Mouse (Mus musculus) forebrain, embryonic 16.5 days (tissue): ENCODE data around the gene Cmas. TPM values are rescaled to one million over a fixed set of nuclear protein-coding genes. Genes with fewer than 3 reads are reported as not detected.

Experiments
- ATAC-seq: fragments of 200-750 bp; cut with Nextera tagmentation; 2 replicates; pipeline ENCODE4 v1.8.0; 2017; ENCODE audit warnings: mild to moderate bottlenecking, moderate library complexity
- H3K27ac ChIP-seq: fragments of 300-500 bp; sonication (generic); 2 replicates; pipeline ENCODE4 v1.5.1; 2014; ENCODE audit warnings: low read length, control low read depth
- H3K27me3 ChIP-seq: fragments of 300-500 bp; sonication (generic); replicated peaks from 2 replicates; pipeline ENCODE4 v1.6.1; 2014; ENCODE audit warnings: low read length; ENCODE audit not compliant: control insufficient read depth, insufficient read depth
- H3K36me3 ChIP-seq: fragments of 300-500 bp; sonication (generic); 2 replicates; pipeline ENCODE4 v1.6.1; 2014; ENCODE audit not compliant: control insufficient read depth, insufficient read depth
- H3K4me1 ChIP-seq: fragments of 300-500 bp; sonication (generic); replicated peaks from 2 replicates; pipeline ENCODE4 v1.6.1; 2014; ENCODE audit warnings: low read length; ENCODE audit not compliant: control insufficient read depth, insufficient read depth
- H3K4me2 ChIP-seq: fragments of 300-500 bp; sonication (generic); 2 replicates; pipeline ENCODE4 v1.6.1; 2014; ENCODE audit warnings: mild to moderate bottlenecking, low read length, control low read depth
- H3K4me3 ChIP-seq: fragments of 300-500 bp; sonication (generic); replicated peaks from 2 replicates; pipeline ENCODE4 v1.5.1; 2014; ENCODE audit warnings: mild to moderate bottlenecking, low read length, control low read depth
- H3K9ac ChIP-seq: fragments of 300-500 bp; sonication (generic); replicated peaks from 2 replicates; pipeline ENCODE4 v1.6.1; 2014; ENCODE audit warnings: low read depth, low read length, control low read depth
- H3K9me3 ChIP-seq: fragments of 300-500 bp; sonication (generic); 2 replicates; pipeline ENCODE4 v1.6.1; 2016; ENCODE audit warnings: low read length; ENCODE audit not compliant: control insufficient read depth
- WGBS: fragments of 180-500 bp; shearing (Covaris S2); extraction: QIAGEN DNeasy Blood & Tissue Kit; methylation state at CpG from one replicate; pipeline ENCODE4 v1.1.7; 2014; 5-methylcytosine and 5-hydroxymethylcytosine counted together
- polyA plus RNA-seq: library from polyadenylated mRNA; unstranded; fragments of >200 nt; fragmentation: Nextera tagmentation; extraction: Ambion mirVana; gene quantifications from 2 replicates; pipeline ENCODE4 v1.2.1, GENCODE M21; 2015

Gene Cmas
- polyA plus RNA-seq, 1 experiment from 2014 or later = 150 TPM

DNA sequence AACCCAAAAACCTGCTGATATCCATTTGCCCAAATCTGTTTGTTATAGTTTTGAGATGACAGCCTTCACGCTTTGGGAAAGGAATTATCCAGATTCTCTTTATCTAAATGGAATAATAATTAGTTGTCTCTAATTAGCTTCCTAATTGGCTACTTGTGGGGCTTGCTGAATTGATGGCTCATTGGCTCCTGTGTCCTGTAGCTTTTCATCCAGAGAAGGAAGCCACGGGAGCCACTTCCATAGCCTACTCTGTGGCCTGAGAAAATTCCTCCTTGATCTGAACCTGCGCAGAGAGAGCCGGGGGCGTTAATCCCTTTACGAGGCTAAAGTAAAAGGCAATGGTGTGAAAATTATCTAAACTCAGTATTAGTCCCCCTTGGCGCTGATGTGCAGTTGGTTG is 24.8 kb downstream of the Cmas start:
- Histone ChIP-seq H3K4me2 (no peak overlapping the region), H3K9ac (no peak overlapping the region), H3K4me1 (peaks cover 18% of the 10 kb centered on the region), H3K4me3 (no peak overlapping the region), H3K27me3 (no peaks in the 10 kb centered on the region), H3K9me3 (no peaks in the 10 kb centered on the region), H3K36me3 (no peaks in the 10 kb centered on the region), H3K27ac (no peak overlapping the region)
- WGBS = 13% methylated on average over 7 of the region's 7 CpGs
- peak; percentile 54 for ATAC-seq

- peaks cover 15% of the 10 kb centered on the region for H3K4me1 ChIP-seq
- H3K27ac ChIP-seq = no peak overlapping the region
- no peak for ATAC-seq
- no peaks in the 10 kb centered on the region for H3K27me3 ChIP-seq
- no peaks in the 10 kb centered on the region for H3K9me3 ChIP-seq
- H3K4me2 ChIP-seq = no peak overlapping the region
- H3K9ac ChIP-seq = no peak overlapping the region
- 33% methylated on average over 4 of the region's 4 CpGs for WGBS
- H3K4me3 ChIP-seq = no peak overlapping the region
- H3K36me3 ChIP-seq = no peaks in the 10 kb centered on the region
These were observed 28.9 kb downstream of the Cmas start for GRCm38 (mm10) chr6:142785343-142785742.

DNA sequence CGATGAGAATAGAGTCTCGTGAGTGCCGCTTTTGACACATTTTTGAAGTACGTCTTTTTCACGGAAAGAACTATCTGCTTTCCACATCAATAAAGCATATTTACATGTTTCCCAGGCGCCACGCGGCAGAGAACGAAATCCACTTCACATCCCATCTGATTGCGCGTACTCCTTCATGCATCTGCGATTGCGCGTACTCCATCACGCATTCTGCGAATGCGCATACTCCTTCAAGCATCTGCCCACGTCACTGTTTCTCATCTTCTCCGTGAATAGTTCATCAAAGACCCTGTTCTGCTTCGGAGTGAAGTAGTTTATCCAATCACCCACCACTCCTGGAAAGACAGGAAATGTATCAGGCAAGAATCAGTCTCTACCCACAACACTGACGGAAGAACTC is 29.6 kb downstream of the Cmas start:
- H3K9me3 ChIP-seq = no peaks in the 10 kb centered on the region
- no peak overlapping the region for H3K4me3 ChIP-seq
- no peak overlapping the region for H3K4me2 ChIP-seq
- H3K4me1 ChIP-seq = peaks cover 13% of the 10 kb centered on the region
- WGBS = 85% methylated on average over 21 of the region's 21 CpGs
- H3K27me3 ChIP-seq = no peaks in the 10 kb centered on the region
- H3K36me3 ChIP-seq = no peaks in the 10 kb centered on the region
- ATAC-seq = no peak
- H3K27ac ChIP-seq = no peak overlapping the region
- no peak overlapping the region for H3K9ac ChIP-seq

- Histone ChIP-seq H3K27me3 (no peaks in the 10 kb centered on the region), H3K9ac (no peak overlapping the region), H3K4me1 (peaks cover 11% of the 10 kb centered on the region), H3K4me3 (no peak overlapping the region), H3K36me3 (no peaks in the 10 kb centered on the region), H3K9me3 (no peaks in the 10 kb centered on the region), H3K4me2 (no peak overlapping the region), H3K27ac (no peak overlapping the region)
- peak; percentile 83 for ATAC-seq
- 40% methylated on average over 18 of the region's 18 CpGs for WGBS
These were observed 31.8 kb downstream of the Cmas start for GRCm38 (mm10) chr6:142788042-142788987.

DNA sequence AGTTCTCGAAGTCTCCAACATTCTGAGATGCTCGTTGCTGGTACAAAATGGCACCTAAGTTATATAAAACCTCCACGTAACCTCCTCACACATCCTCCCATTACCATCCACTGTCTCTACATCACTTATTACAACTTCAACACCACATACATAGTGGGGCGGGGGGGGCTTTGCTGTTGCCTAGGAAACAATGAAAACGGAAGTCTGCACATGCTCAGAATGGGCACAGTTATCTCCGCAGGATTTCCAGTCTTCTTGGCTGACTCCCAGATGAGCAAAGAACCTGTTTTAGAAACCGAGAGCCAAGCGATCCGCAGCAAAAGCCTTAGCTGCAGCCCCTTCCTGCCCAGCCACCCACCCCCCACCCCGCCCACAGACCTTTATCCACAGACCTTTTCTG is 33.2 kb downstream of the Cmas start:
- Histone ChIP-seq H3K4me1 (peaks cover 14% of the 10 kb centered on the region), H3K4me3 (no peak overlapping the region), H3K4me2 (no peak overlapping the region)

DNA sequence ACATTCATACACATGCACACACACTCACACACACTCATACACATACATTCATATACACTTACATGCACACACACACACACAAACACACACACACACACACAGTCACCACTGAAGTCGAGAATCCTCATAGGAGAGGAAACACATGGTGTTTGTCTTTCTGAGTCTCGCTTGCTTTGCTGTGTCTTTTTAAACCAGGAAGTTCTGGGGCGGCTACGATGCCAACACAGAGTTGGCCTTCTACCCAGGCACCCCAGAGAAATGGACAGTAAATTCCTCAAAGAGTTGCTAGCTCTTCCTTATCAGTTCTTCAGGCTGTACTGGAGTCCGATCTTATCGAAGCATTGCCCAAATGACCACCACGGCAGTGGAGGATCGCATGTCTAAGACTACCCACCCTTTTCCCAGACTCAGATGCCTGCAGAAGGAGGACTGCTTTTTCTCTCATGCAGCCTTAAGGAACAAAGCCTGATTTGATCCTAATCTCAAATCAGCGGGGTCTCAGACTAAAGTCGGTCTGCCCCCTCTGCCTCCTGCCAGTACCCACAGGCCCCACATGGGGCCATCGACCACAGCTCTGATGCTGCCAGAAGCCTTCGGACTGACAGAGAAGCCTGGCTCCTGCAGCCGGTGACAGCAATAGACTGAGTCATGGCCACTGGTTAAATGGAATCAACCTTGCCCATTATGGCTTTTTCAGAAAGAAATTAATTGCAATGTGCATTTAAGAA is 35.9 kb downstream of the Cmas start:
- Histone ChIP-seq H3K9me3 (no peaks in the 10 kb centered on the region), H3K9ac (no peak overlapping the region; the same call in 1 of the 2 replicates), H3K27me3 (no peaks in the 10 kb centered on the region), H3K27ac (no peak overlapping the region), H3K36me3 (no peaks in the 10 kb centered on the region), H3K4me2 (no peak overlapping the region), H3K4me1 (peaks cover 14% of the 10 kb centered on the region), H3K4me3 (no peak overlapping the region)
- no peak for ATAC-seq
- WGBS = 41% methylated on average over 13 of the region's 13 CpGs

More for the DNA sequence above, 33.2 kb downstream of the Cmas start:
- ATAC-seq = no peak
- 79% methylated on average over 10 of the region's 10 CpGs for WGBS
- Histone ChIP-seq H3K27me3 (no peaks in the 10 kb centered on the region), H3K27ac (no peak overlapping the region), H3K9ac (no peak overlapping the region), H3K9me3 (no peaks in the 10 kb centered on the region), H3K36me3 (no peaks in the 10 kb centered on the region)

- Histone ChIP-seq H3K4me2 (no peak overlapping the region), H3K4me3 (no peak overlapping the region), H3K4me1 (peaks cover 8% of the 10 kb centered on the region), H3K36me3 (no peaks in the 10 kb centered on the region), H3K27me3 (no peaks in the 10 kb centered on the region), H3K27ac (no peak overlapping the region), H3K9me3 (no peaks in the 10 kb centered on the region), H3K9ac (no peak overlapping the region)
- peak; percentile 51; the same call in 1 of the 2 replicates for ATAC-seq
- 45% methylated on average over 7 of the region's 7 CpGs for WGBS
These were observed 37.0 kb downstream of the Cmas start for GRCm38 (mm10) chr6:142793468-142793867.

- WGBS = 94% methylated on average over 9 of the region's 9 CpGs
- ATAC-seq = no peak
- no peak overlapping the region for H3K4me2 ChIP-seq
- no peaks in the 10 kb centered on the region for H3K36me3 ChIP-seq
- no peak overlapping the region for H3K27ac ChIP-seq
- H3K9me3 ChIP-seq = no peaks in the 10 kb centered on the region
- H3K4me3 ChIP-seq = no peak overlapping the region
- no peak overlapping the region for H3K9ac ChIP-seq
- 0 out of 2 replicates have a peak, but pooled peaks cover 7% of the 10 kb centered on the region for H3K4me1 ChIP-seq
- no peaks in the 10 kb centered on the region for H3K27me3 ChIP-seq
These were observed 38.6 kb downstream of the Cmas start for GRCm38 (mm10) chr6:142795087-142795486.

- Histone ChIP-seq H3K4me2 (no peak overlapping the region), H3K4me3 (no peak overlapping the region), H3K27me3 (no peaks in the 10 kb centered on the region), H3K9me3 (no peaks in the 10 kb centered on the region), H3K36me3 (no peaks in the 10 kb centered on the region), H3K27ac (no peak overlapping the region), H3K9ac (no peak overlapping the region), H3K4me1 (0 out of 2 replicates have a peak, but pooled peaks cover 7% of the 10 kb centered on the region)
- no peak for ATAC-seq
- 82% methylated on average over 15 of the region's 15 CpGs for WGBS
These were observed 39.4 kb downstream of the Cmas start for GRCm38 (mm10) chr6:142795655-142796441.
